Mouse (Mus musculus): ENCODE measurements around the gene Ccdc93.

GRCm38 (mm10) chr1:121477716-121478115 is 46.9 kb downstream of the Ccdc93 start:
- TF ChIP-seq CTCF (IDR thresholded peaks at IDR 0.05; ENCODE audit: insufficient read depth, low read length) = no peak
- TF ChIP-seq POLR2A (IDR thresholded peaks at IDR 0.05; ENCODE audit: borderline replicate concordance, extremely low read depth, low read depth, low read length) = no peak

Data from lung, adult 2 months (tissue).